Mouse (Mus musculus): ENCODE results near the gene Lcor. TPM values are rescaled to one million over a fixed set of nuclear protein-coding genes. Genes with fewer than 3 reads are reported as not detected.

Lcor gene
- polyA plus RNA-seq, 1 experiment from 2014 or later, result 13.9 TPM

DNA sequence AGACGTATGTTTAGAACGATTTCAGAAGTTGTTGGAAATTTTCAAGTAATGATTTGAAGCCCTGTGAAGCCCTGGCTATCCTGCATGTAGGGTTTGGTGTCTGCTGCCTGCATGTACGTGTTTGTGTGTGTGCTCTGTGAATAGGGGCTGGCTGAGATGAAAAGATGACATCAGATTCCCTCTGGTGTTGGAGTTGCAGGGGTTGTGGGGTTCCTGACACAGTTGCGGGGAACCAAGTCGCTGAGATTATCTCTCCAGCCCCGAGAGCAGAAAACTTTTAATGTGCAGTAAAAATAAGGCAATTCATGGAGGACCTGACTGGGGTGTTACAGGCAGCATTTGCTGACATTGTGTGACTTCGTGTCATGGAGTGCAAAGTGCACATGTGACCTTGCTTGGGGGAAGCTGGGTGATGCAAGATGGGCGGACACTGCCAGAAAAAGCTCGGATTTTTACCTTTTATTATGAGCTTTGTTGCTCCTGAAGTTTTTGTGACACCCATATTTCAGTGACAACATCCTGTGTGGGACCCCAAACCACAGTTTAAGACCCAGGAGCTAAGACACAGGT is 20.2 kb upstream of the Lcor start:
- Histone ChIP-seq H3K9ac (ENCODE audit: low read depth, low read length) (no peak overlapping the region), H3K4me2 (ENCODE audit: low read length) (no peak overlapping the region), H3K27ac (ENCODE audit: low read length) (no peak overlapping the region), H3K4me1 (ENCODE audit: control insufficient read depth, insufficient read depth, low read length) (no peaks in the 10 kb centered on the region), H3K9me3 (replicated peaks; ENCODE audit: control insufficient read depth, low read length, poor library complexity, severe bottlenecking) (no peaks in the 10 kb centered on the region), H3K27me3 (ENCODE audit: control insufficient read depth, insufficient read depth, low read depth, low read length) (no peaks in the 10 kb centered on the region), H3K4me3 (ENCODE audit: low read depth, low read length) (no peak overlapping the region), H3K36me3 (ENCODE audit: control insufficient read depth, insufficient read depth, low read length) (no peaks in the 10 kb centered on the region)
- no peak for ATAC-seq
- WGBS, result 80% methylated on average over 9 of the region's 9 CpGs

DNA sequence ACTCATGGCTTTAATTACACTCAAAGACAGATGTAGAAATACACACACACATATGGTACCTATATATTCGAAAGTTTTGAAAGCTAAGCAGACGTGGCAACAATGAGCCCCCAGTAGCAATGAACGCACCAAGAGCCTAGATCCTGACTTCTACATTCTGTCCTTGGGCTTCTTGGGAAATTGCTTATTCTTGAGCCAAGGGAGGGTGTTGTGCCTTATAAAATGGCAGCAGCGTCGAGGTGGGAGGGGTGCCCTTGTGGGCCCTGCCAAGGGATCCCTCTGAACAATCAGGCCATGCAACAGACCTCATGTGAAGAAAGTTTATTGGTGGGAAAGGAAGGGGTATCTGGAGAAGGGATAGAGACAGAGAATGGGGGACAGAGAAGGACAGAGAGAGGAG is 18.6 kb upstream of the Lcor start:
- H3K4me1 ChIP-seq (ENCODE audit: control insufficient read depth, insufficient read depth, low read length), result no peaks in the 10 kb centered on the region

DNA sequence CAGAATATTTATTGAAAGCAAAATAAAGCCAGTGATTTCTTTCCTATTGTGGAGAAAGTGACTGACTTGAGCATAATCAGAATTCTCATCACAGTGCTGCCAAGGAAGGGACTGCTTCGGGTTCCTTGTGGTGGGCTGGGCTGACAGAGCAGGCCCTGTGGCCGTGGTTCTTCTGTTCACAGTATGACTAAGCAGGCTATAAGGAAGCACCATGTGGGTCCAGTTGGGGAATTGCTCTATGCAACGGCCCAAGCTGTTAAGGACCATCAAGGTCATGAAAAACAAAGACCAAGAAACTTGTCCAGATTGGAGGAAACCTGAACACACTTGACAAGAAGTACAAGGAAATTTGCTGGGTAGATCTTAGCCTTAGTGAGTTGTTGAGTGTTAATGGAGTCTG is 16.0 kb upstream of the Lcor start:
- Histone ChIP-seq H3K27me3 (ENCODE audit: control insufficient read depth, insufficient read depth, low read depth, low read length) (no peaks in the 10 kb centered on the region), H3K4me1 (ENCODE audit: control insufficient read depth, insufficient read depth, low read length) (no peaks in the 10 kb centered on the region), H3K4me3 (ENCODE audit: low read depth, low read length) (no peak overlapping the region), H3K9me3 (replicated peaks; ENCODE audit: control insufficient read depth, low read length, poor library complexity, severe bottlenecking) (no peaks in the 10 kb centered on the region), H3K27ac (ENCODE audit: low read length) (no peak overlapping the region), H3K36me3 (ENCODE audit: control insufficient read depth, insufficient read depth, low read length) (no peaks in the 10 kb centered on the region), H3K9ac (ENCODE audit: low read depth, low read length) (no peak overlapping the region), H3K4me2 (ENCODE audit: low read length) (no peak overlapping the region)
- ATAC-seq, result no peak
- WGBS, result 89% methylated on average over 3 of the region's 3 CpGs

More for the DNA sequence above, 18.6 kb upstream of the Lcor start:
- no peak overlapping the region for H3K9ac ChIP-seq (ENCODE audit: low read depth, low read length)
- no peak overlapping the region for H3K27ac ChIP-seq (ENCODE audit: low read length)
- no peak overlapping the region for H3K4me3 ChIP-seq (ENCODE audit: low read depth, low read length)
- no peak overlapping the region for H3K4me2 ChIP-seq (ENCODE audit: low read length)
- H3K36me3 ChIP-seq (ENCODE audit: control insufficient read depth, insufficient read depth, low read length), result no peaks in the 10 kb centered on the region
- H3K9me3 ChIP-seq (replicated peaks; ENCODE audit: control insufficient read depth, low read length, poor library complexity, severe bottlenecking), result no peaks in the 10 kb centered on the region
- no peak for ATAC-seq
- whole genome bisulfite sequencing, result 96% methylated on average over 5 of the region's 5 CpGs
- no peaks in the 10 kb centered on the region for H3K27me3 ChIP-seq (ENCODE audit: control insufficient read depth, insufficient read depth, low read depth, low read length)

DNA sequence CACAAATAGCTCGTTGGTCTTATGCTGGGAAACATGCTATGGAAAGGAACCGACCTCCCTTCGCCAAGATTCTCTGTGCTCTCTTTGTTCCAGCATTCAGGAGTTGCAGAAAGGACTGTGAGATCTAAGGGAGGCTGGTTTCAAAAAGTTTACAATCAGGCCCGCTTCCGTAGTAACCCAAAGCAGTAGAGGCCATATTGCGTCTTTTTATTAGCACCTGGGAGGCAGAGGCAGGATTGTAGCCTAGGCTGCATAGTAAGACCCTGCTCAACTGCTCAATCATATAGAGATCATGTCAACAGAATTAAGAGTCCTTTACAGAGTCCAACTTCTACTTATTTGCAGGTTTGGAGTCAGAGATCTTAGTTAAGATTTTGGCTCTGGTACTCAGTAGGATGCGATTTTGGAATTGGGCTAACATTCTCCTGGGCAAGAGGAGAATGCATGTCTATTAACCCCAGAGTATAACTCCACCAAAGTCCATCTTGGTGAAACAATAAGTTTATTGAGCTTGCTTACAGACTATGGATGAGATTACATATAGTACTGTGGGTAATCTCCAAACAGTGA is 8.8 kb upstream of the Lcor start:
- no peak overlapping the region for H3K4me3 ChIP-seq (ENCODE audit: low read depth, low read length)
- H3K9ac ChIP-seq (ENCODE audit: low read depth, low read length), result no peak overlapping the region
- 87% methylated on average over 7 of the region's 7 CpGs for WGBS
- H3K4me2 ChIP-seq (ENCODE audit: low read length), result no peak overlapping the region
- ATAC-seq, result no peak
- no peaks in the 10 kb centered on the region; the same call in 1 of the 2 replicates for H3K27me3 ChIP-seq (ENCODE audit: control insufficient read depth, insufficient read depth, low read depth, low read length)
- H3K36me3 ChIP-seq (ENCODE audit: control insufficient read depth, insufficient read depth, low read length), result no peaks in the 10 kb centered on the region
- no peaks in the 10 kb centered on the region for H3K4me1 ChIP-seq (ENCODE audit: control insufficient read depth, insufficient read depth, low read length)
- no peak overlapping the region for H3K27ac ChIP-seq (ENCODE audit: low read length)
- H3K9me3 ChIP-seq (replicated peaks; ENCODE audit: control insufficient read depth, low read length, poor library complexity, severe bottlenecking), result no peaks in the 10 kb centered on the region

DNA sequence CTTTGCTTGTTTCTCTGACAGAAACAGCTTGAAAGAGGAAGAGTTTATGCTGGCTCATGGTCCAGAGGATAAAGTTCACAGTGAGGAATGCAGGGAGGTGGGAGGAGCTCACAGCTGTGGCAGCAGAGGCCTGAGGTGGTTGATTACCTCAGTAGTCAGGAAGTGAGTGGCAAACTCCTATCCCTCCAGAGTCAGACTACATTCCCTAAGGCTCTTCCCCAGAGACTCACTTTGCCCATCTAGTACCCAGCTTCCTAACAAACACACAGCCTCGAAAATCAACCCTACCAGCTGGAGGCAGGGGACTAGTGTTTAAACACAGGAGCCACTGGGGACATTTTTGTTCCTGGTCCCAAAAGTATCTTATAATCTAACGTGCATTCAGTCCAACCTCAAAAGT is 7.5 kb upstream of the Lcor start:
- H3K4me1 ChIP-seq (ENCODE audit: control insufficient read depth, insufficient read depth, low read length), result no peaks in the 10 kb centered on the region
- ATAC-seq, result no peak
- no peak overlapping the region for H3K4me2 ChIP-seq (ENCODE audit: low read length)
- H3K9ac ChIP-seq (ENCODE audit: low read depth, low read length), result no peak overlapping the region
- H3K27ac ChIP-seq (ENCODE audit: low read length), result no peak overlapping the region
- H3K27me3 ChIP-seq (ENCODE audit: control insufficient read depth, insufficient read depth, low read depth, low read length), result no peaks in the 10 kb centered on the region; the same call in 1 of the 2 replicates
- no peaks in the 10 kb centered on the region for H3K9me3 ChIP-seq (replicated peaks; ENCODE audit: control insufficient read depth, low read length, poor library complexity, severe bottlenecking)
- 73% methylated on average over 2 of the region's 2 CpGs for WGBS
- H3K4me3 ChIP-seq (ENCODE audit: low read depth, low read length), result no peak overlapping the region
- H3K36me3 ChIP-seq (ENCODE audit: control insufficient read depth, insufficient read depth, low read length), result no peaks in the 10 kb centered on the region

DNA sequence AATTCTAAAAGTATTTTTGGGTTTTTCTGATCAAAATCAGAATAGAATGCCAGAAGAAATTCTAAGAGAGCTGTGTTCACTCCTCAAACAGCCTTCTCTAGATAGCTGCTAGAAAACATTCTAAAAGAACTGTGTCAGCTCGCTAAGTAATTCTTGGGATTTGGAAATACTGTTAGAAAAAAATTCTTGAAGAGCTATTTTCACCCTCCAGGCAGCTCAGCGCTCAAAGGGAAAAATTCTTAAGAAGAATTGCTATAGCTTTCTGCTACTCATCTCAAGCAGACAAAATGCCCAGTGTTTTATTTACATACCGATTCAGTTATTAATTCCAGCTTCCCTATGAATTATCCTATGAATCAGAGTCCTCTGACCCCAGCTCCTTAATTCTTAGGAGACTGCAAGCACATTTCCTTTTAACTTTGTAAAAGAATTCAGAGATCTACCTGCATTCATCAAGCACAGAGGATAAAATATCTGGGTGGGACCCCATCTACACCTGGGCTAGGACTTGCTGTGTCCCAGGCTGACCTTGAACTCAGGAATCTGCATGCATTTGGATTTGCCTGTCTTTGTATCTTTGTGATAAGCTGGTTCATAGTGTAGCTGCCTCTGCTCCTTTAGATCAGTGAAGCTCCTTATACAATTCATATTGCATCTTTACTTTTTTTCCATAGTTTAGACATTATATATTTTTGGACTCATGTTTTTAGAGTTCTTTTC is 5.7 kb upstream of the Lcor start:
- H3K9ac ChIP-seq (ENCODE audit: low read depth, low read length), result no peak overlapping the region
- no peaks in the 10 kb centered on the region; the same call in 1 of the 2 replicates for H3K27me3 ChIP-seq (ENCODE audit: control insufficient read depth, insufficient read depth, low read depth, low read length)
- H3K9me3 ChIP-seq (replicated peaks; ENCODE audit: control insufficient read depth, low read length, poor library complexity, severe bottlenecking), result no peaks in the 10 kb centered on the region
- no peak overlapping the region for H3K27ac ChIP-seq (ENCODE audit: low read length)
- H3K4me2 ChIP-seq (ENCODE audit: low read length), result no peak overlapping the region
- no peak overlapping the region for H3K4me3 ChIP-seq (ENCODE audit: low read depth, low read length)
- WGBS, result 72% methylated on average over 3 of the region's 3 CpGs
- ATAC-seq, result no peak
- H3K36me3 ChIP-seq (ENCODE audit: control insufficient read depth, insufficient read depth, low read length), result no peaks in the 10 kb centered on the region
- peaks cover 7% of the 10 kb centered on the region for H3K4me1 ChIP-seq (ENCODE audit: control insufficient read depth, insufficient read depth, low read length)

DNA sequence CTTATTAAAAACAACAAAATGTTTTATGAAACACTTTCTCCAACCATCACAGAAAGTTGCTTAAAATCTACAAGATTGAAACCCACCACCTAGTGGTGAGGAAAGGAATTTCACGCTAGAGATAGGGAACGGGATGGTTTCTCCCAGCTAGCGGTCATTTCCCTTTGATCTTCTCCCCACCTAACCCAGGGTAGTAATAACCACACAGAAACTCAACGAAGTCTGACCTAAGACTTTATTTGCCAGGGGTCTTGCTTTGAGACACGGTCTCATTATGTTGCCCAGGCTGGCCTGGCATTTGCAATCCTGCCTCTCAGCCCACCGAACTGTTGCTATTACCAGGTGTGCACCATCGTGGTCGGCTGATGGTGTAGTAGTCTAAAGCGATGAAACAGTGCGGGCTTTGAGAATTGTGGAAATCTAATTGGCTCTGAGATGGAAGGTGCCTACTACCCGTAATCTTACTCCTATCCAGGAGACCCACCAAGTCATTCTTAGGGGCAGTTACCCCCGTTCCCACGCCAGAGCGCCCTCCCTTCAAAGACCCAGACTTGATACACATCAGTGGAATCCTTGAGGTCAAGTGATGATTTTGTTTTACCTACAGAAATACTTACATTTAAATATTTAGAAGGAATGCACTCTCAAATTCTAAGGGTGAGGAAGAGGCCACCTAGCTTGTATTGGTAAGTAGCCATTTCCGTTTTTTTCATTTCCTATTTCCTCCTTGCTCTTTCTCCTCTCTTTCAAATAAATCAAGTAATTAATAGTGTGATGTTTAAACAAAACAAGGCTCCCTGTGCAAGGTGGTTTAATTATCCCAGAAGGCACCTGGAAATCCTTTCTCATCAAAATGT is 1.2 kb upstream of the Lcor start:
- no peaks in the 10 kb centered on the region; the same call in 1 of the 2 replicates for H3K27me3 ChIP-seq (ENCODE audit: control insufficient read depth, insufficient read depth, low read depth, low read length)

DNA sequence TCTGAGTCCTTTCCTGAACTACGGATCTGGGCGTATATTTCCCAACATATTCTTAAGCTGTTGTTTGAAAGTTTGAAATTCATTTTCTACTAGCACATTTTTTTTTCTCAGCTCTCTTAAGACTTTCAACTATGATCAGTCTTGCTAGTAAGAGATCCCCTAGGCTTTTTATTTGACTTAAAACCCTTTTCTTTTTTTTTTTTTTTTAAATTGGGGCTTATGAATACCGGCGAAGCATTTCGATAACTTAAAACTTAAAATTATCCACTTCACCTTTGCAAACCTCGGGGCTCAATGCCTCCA is 599 bp upstream of the Lcor start:
- Histone ChIP-seq H3K9ac (ENCODE audit: low read depth, low read length) (no peak overlapping the region; the same call in 1 of the 2 replicates), H3K4me1 (ENCODE audit: control insufficient read depth, insufficient read depth, low read length) (peaks cover 32% of the 10 kb centered on the region), H3K27me3 (ENCODE audit: control insufficient read depth, insufficient read depth, low read depth, low read length) (no peaks in the 10 kb centered on the region; the same call in 1 of the 2 replicates), H3K4me2 (ENCODE audit: low read length) (peak overlapping the region; percentile 78), H3K36me3 (ENCODE audit: control insufficient read depth, insufficient read depth, low read length) (no peaks in the 10 kb centered on the region), H3K27ac (ENCODE audit: low read length) (peak overlapping the region; percentile 98; the same call in 1 of the 2 replicates), H3K4me3 (ENCODE audit: low read depth, low read length) (peak overlapping the region; percentile 99), H3K9me3 (replicated peaks; ENCODE audit: control insufficient read depth, low read length, poor library complexity, severe bottlenecking) (no peaks in the 10 kb centered on the region)
- ATAC-seq, result no peak
- 7% methylated on average over 6 of the region's 6 CpGs for WGBS

More for the DNA sequence above, 1.2 kb upstream of the Lcor start:
- peak overlapping the region; percentile 78 for H3K4me2 ChIP-seq (ENCODE audit: low read length)
- no peaks in the 10 kb centered on the region for H3K36me3 ChIP-seq (ENCODE audit: control insufficient read depth, insufficient read depth, low read length)
- H3K9ac ChIP-seq (ENCODE audit: low read depth, low read length), result no peak overlapping the region
- WGBS, result 11% methylated on average over 15 of the region's 15 CpGs
- peak overlapping the region; percentile 16; the same call in 1 of the 2 replicates for H3K4me3 ChIP-seq (ENCODE audit: low read depth, low read length)
- no peaks in the 10 kb centered on the region for H3K9me3 ChIP-seq (replicated peaks; ENCODE audit: control insufficient read depth, low read length, poor library complexity, severe bottlenecking)
- H3K4me1 ChIP-seq (ENCODE audit: control insufficient read depth, insufficient read depth, low read length), result peaks cover 26% of the 10 kb centered on the region
- no peak for ATAC-seq
- no peak overlapping the region for H3K27ac ChIP-seq (ENCODE audit: low read length)

Data from midbrain, embryonic 16.5 days (tissue).